Mouse (Mus musculus): Measurements from ENCODE around the gene Cyp4a31.
"Not testable (repeated sequence)": the region's sequence is repeated elsewhere in the genome, so short reads cannot be mapped to it uniquely, and the experiment has no call there.

Cyp4a31 gene

DNA sequence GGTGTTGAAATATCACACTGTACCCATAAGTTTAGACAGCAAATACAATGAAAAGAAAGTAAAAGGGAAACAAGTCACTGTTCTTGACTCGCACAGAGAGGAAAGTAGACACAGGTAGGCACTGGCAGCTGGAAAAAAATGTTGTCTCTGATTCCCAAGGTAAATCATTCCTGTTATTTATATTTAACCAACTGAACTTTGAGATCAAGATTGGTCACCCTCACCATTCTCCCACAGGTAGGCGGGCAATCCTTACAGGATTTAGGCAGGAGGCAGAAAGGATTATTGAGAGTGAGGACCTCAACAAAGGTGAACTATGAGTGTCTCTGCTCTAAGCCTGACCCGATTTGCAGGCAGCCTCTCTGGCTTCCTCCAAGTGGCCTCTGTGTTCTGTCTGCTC, at the start of gene Cyp4a31:
Gene Cyp4a31 (plus strand): TSS at position 249 of the 400 bp plus-strand sequence.
- DNase-seq (ENCODE audit: extremely low read depth, low read depth, low spot score) = no peak

DNA sequence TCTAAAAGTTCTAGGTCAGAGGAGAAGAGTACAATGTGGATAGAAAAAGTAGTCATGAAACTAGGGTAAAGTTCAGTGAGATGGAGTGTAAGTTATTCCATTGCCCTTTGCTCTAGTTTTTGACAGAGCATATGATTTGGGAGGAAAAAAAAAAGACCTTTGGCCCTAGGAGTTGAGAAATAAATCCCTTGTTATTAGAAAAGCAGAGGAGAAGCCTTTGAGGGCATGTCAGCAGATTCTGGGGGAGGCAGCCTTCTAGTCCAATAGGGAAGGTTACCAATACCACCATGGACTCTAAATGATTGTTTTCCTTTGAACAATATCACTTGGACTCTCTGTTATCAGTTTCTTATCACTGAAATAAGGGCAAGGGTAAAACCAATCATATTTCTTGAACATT, 49.5 kb upstream of the Cyp4a31 start:
- not testable (repeated sequence) for DNase-seq (ENCODE audit: extremely low read depth, low read depth, low spot score)

GRCm38 (mm10) chr4:115518000-115518399, 45.4 kb upstream of the Cyp4a31 start, which contains the start of gene Cyp4a10:
Gene Cyp4a10 (plus strand): TSS chr4:115518264.
- not testable (repeated sequence) for DNase-seq (ENCODE audit: extremely low read depth, low read depth, low spot score)

- no peak for DNase-seq (ENCODE audit: extremely low read depth, low read depth, low spot score)
Measured at GRCm38 (mm10) chr4:115519444-115519843, 44.0 kb upstream of the Cyp4a31 start.

- no peak for DNase-seq (ENCODE audit: extremely low read depth, low read depth, low spot score)
Measured at GRCm38 (mm10) chr4:115521766-115522165, 41.7 kb upstream of the Cyp4a31 start.

- no peak for DNase-seq (ENCODE audit: extremely low read depth, low read depth, low spot score)
Measured at GRCm38 (mm10) chr4:115545101-115545500, 18.3 kb upstream of the Cyp4a31 start.

- no peak for DNase-seq (ENCODE audit: extremely low read depth, low read depth, low spot score)
Measured at GRCm38 (mm10) chr4:115546141-115546828, 17.2 kb upstream of the Cyp4a31 start.

DNA sequence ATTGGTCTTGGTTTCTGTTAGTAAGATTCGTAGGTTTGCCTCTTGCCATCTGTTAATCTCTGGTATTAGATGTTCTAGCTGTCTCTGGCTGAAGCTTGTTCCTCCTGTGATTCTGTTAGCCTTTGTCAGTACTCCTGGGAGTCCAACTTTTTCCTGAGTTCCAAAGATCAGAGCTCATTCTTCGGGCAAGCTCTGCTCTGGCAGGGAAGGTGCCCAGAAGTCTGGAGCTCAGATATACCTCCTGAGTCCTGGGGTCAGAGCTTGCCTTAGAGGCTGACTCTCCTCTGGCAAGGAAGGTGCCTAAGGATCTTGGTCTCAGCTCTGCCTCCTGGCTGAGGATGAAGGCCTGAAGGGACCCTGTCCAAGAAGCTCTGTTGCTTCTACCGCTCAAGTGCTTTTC, 10.7 kb upstream of the Cyp4a31 start:
- DNase-seq (ENCODE audit: extremely low read depth, low read depth, low spot score) = no peak

- no peak for DNase-seq (ENCODE audit: extremely low read depth, low read depth, low spot score)
Measured at GRCm38 (mm10) chr4:115555513-115555912, 7.9 kb upstream of the Cyp4a31 start.

GRCm38 (mm10) chr4:115557861-115558561, 5.4 kb upstream of the Cyp4a31 start:
- no peak for DNase-seq (ENCODE audit: extremely low read depth, low read depth, low spot score)

DNA sequence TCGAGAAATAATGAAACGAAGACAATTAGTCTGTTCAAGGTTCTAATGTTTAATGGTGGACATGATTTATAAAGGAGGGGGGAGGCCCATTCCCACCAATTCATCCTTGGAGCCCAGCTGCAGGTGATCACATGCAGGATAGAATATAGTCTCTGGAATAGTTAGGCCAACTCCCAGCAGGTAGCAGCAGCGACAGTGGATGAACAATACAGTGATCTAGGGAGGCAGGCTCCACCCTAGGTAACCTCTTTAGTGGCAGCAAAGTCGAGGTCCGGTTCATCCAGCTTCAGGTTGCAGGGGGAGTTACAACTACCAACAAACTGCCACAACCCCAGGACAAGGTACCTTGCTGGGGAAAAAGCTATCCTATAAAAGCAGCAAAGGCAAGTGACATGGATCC, 2.2 kb upstream of the Cyp4a31 start:
- not testable (repeated sequence) for DNase-seq (ENCODE audit: extremely low read depth, low read depth, low spot score)

- DNase-seq (ENCODE audit: extremely low read depth, low read depth, low spot score) = not testable (repeated sequence)
Measured at GRCm38 (mm10) chr4:115564469-115565225, 1.2 kb downstream of the Cyp4a31 start.

DNA sequence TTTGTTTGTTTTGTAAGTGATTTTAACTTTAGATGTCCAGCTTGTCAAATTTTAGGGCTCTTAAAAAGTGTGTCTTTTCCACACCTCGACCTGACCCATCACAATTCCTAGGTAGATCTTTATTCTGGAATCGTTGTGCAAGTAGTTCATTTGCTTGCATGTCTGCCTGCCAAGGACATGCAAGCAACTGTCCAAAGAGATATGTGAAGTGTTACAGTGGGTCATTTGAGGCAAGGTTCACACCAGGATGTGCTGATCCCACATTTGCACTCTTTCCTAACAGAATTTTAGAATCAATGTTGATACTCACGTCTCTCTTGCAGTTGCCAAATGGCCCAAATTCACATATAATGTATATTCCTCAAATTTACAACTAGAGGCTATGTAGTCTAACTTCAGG, 11.8 kb downstream of the Cyp4a31 start:
- no peak for DNase-seq (ENCODE audit: extremely low read depth, low read depth, low spot score)

DNA sequence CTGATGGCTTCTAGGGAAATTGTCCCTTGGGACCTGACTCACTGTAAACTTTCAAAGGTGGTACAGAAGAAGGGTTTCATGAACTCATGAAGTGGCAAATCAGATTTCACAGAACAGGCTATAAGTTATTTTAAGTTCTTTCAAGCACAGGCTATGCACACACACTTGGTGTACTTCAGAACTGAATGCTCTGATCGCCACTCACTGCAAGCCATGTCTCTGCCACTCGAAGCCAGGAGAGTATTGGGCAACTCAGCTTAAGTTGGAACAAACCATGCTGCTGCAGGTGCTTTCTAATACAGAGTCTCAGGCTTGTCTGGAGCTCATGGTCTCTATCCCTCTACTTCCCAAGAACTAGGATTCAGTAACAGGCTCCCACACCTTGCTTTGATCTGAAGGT, 12.3 kb downstream of the Cyp4a31 start:
- DNase-seq (ENCODE audit: extremely low read depth, low read depth, low spot score) = no peak

DNA sequence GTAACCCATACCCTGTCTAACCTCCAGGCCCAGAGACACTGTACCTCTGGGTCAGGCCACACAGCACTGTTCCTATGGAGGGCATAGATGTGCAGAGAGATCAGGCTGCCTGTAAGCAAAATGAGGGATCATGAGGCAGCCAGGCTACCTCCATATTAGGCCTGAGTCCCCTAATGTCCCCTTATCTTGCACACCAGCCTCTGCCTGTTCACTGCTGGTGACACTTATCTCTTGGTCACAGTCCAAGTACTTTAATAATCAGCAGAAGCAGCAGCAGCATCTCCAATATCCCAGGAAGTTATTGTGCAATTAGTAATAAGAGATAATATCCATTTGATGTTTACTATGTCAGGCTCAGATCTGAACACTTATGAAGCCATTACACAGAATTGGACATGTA, 19.6 kb downstream of the Cyp4a31 start:
- DNase-seq (ENCODE audit: extremely low read depth, low read depth, low spot score) = no peak

DNA sequence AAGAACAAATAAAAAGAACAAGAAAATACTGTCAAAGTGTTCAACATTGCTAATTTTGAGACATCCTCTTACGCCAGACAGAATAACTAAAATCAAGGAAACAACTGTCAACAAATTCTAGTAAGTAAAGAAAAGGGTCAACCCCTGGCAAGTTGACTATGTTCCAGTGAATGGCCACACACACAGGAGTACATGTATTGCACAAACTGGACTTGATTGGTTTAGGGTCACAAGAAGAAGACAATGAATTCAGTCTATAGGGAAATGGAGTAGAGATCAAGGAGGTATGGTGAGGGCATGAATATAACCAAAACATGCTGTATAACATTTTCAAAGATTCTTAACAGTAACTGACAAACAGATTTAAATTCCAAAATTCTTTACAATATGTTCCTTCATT, 32.9 kb downstream of the Cyp4a31 start:
- DNase-seq (ENCODE audit: extremely low read depth, low read depth, low spot score) = no peak

DNA sequence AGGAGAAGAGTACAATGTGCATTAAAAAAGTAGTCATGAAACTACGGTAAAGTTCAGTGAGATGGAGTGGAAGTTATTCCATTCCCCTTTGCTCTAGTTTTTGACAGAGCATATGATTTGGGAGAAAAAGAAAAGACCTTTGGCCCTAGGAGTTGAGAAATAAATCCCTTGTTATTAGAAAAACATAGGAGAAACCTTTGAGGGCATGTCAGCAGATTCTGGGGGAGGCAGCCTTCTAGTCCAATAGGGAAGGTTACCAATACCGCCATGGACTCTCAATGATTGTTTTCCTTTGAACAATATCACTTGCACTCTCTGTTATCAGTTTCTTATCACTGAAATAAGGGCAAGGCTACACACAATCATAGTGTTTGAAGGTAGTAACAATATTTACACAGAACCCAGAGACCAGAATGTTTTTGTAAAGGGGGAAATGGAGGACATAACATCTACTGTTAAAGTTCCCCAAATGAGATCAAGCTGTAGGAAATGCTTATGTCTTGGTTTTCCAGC, 33.4 kb downstream of the Cyp4a31 start:
- no peak for DNase-seq (ENCODE audit: extremely low read depth, low read depth, low spot score)

GRCm38 (mm10) chr4:115600611-115601010, 37.2 kb downstream of the Cyp4a31 start, which contains the start of gene Cyp4a32:
Gene Cyp4a32 (plus strand): TSS chr4:115600969.
- DNase-seq (ENCODE audit: extremely low read depth, low read depth, low spot score) = not testable (repeated sequence)

GRCm38 (mm10) chr4:115614005-115614404, 50.6 kb downstream of the Cyp4a31 start:
- DNase-seq (ENCODE audit: extremely low read depth, low read depth, low spot score) = no peak

DNA sequence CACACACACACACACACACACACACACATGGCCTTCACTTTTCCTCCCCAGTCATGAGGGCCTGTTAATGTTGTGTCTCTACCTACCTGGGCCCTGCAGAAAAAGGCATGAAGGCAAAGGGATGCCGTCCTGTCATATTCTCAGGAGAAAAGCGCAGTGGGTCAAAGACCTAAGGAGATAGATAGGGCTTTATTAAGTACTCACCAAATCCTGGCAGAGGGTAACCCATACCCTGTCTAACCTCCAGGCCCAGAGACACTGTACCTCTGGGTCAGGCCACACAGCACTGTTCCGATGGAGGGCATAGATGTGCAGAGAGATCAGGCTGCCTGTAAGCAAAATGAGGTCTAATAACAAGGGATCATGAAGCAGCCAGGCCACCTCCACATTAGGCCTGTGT, 62.1 kb downstream of the Cyp4a31 start:
- not testable (repeated sequence) for DNase-seq (ENCODE audit: extremely low read depth, low read depth, low spot score)

Measured in fat pad, adult 2 months (tissue).